Mouse (Mus musculus) cerebellum, adult 2 months (tissue): Measurements from ENCODE around the gene Ctf2.

Experiments
- CTCF ChIP-seq: fragments of 200-500 bp; IDR thresholded peaks from 2 replicates; pipeline ENCODE4 v1.5.1; 2011; ENCODE audit warnings: low read depth, mild to moderate bottlenecking, control low read depth, low read length, moderate library complexity, borderline replicate concordance; ENCODE audit not compliant: insufficient read depth
- POLR2A ChIP-seq: fragments of 200-500 bp; IDR thresholded peaks from 2 replicates; pipeline ENCODE4 v1.6.1; 2011; ENCODE audit warnings: low read length, control low read depth, borderline replicate concordance; ENCODE audit not compliant: insufficient read depth

- TF ChIP-seq CTCF (no peak), POLR2A (no peak)
Measured at GRCm38 (mm10) chr7:127677609-127678008, 54.4 kb downstream of the Ctf2 start.
